Mouse (Mus musculus) adrenal gland, postnatal 25 days (tissue): ENCODE measurements around the gene Krt28. TPM values are rescaled to one million over a fixed set of nuclear protein-coding genes. Genes with fewer than 3 reads are reported as not detected.
A peak's percentile ranks its signal among the peaks of the same experiment; 100 is the strongest.

ENCODE experiments used
- DNase-seq: peaks from one replicate; pipeline ENCODE4 v3.0.0; 2021; ENCODE audit warnings: mixed read lengths
- long read RNA-seq: library from polyadenylated mRNA; stranded (forward); transcript quantifications from one replicate; pipeline ENCODE4 v2.0.0, GENCODE M21; 2021
- total RNA-seq: library from RNA; stranded (reverse); gene quantifications from 2 replicates; pipeline ENCODE4 v1.2.3, GENCODE M21; 2021

Krt28 gene
- total RNA-seq: not detected in 2 replicates
- long read RNA-seq: 0 reads

- DNase-seq: no peak
Observed at GRCm38 (mm10) chr11:99374803-99375202, at the start of gene Krt28. Gene Krt28, minus strand, starts transcription at chr11:99374903.

DNA sequence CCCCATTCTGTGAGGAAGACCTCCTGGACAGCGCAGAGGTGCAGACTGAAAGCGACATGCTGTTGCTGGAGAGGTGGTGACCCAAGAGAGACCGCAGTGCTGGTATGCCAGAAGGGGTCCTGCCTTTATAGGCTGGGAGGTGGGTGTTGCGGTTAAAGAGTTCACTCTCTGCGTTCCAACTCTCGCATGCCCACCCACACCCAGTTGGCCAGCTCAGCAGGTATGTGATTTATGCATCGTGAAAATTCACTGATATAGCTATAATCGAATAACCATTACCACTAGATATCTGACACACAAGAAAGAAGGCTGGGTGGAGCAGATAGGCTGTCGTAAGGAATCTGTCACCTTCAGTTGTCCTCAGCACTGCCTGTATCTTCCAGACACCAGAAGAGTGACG is 47.5 kb upstream of the Krt28 start, which contains the start of gene Krt12:
Gene Krt12 (minus strand): TSS at position 101 of the 400 bp plus-strand sequence.
- no peak for DNase-seq

DNA sequence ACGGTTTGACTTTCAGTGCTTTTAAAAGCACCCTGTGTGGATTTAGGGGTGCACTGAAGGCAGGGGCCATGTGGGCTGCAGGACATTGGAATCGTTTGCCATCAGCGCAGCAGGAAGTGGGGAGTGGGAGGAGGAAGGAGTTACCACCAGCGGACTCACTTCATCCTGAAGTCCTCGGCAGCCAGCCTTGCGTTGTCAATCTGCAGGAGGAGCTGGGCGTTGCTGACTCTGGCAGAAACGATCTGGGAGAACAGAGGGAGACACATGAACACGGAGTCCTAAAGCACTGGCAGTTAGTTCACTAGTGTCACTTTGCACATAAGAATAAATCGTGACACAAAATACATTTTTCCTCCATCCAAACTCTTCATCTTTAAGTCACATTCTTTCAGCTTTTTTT is 45.9 kb upstream of the Krt28 start:
- no peak for DNase-seq

DNA sequence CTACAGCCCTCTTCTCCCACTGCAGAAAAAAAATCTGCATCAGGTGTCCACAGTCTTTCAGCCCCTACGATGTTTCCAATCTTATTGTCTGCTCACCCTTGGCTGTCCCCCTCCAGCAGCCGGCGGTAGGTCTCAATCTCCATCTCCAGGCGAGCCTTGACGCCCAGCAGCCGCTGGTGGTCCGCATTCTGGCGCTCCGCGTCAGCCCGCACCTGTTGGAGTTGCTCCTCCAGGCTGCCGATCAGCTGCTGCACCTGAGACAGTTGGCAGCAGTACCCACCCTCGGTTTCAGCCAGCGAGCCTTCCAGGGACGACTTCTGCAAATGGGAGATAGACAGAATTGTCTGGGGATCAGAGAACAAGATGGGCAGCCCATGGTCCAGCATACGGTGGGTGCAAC is 43.1 kb upstream of the Krt28 start:
- no peak for DNase-seq

GRCm38 (mm10) chr11:99416902-99417301 is 42.2 kb upstream of the Krt28 start:
- no peak for DNase-seq

DNA sequence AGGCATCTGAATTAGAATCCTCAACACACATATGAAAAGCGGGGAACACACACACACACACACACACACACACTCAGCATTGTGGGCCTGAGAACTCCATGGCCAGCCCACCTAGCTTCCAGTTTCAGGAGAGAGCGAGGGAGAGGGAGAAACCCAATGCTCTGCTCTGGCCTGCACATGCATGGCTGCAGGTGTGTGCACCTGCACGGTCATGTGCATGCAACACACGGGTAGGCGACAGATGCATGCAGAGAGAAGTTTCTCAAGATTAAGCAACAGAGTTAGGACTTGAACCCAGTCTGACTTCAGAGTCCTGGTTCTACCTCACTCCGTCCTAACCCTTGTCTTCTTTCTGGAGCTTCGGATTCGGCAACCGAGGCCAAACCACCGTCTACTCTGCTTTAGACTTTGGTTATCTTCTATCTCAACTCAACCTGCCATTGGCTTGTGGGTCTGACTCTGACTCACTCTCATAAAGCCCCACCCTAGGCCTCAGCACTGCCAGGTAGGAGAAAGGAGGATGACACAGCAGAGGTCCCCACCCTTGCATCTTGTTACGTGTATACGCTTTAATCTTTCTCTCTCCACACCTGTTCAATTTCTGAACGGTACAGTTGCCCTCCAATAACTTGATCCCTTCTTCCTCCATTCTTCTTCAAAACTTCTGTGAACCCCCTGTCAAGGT is 39.9 kb upstream of the Krt28 start:
- DNase-seq: no peak

- peak; percentile 36 for DNase-seq
Observed at GRCm38 (mm10) chr11:99413247-99413646, 38.5 kb upstream of the Krt28 start.

GRCm38 (mm10) chr11:99406186-99406585 is 31.5 kb upstream of the Krt28 start:
- DNase-seq: no peak

- no peak for DNase-seq
Observed at GRCm38 (mm10) chr11:99399956-99400549, 25.4 kb upstream of the Krt28 start.

DNA sequence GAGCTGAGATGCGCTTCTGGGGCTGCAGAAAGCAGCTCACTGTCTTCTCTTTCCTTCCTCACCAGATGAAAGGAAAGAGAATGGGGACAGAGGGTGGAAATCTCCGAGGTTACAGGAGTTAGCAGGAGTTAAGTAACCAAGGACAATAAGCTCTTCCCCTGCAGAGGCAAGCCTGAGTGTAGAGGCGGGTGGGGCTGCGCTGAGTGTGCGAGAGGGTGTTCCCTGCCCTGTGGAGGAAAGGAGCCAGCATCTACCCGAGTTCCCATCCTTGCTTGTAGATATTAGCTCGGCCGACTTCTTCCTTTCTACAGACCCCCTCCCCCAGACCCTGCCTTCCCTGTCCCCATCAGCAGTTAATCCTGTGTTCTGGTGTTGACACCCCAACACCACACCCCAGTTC is 24.1 kb upstream of the Krt28 start:
- DNase-seq: no peak

DNA sequence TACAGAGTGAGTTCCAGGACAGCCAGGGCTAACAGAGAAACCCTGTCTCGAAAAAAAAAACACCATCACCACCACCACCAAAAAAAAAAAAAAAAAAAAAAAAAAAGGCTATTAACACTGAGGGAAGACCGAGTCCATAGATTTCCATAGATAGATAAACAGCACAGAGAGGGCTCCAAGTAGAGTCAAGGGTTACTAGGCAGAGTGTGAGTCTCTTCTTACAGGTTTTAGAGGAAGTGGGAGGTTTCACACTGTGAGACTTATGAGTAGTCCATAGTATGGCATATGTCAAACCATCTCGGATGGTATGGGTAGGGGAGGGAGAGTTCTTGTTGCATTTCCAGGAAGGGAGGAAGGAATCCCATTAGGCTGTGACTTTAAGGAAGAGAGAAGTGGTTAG is 23.4 kb upstream of the Krt28 start:
- no peak for DNase-seq

- DNase-seq: no peak
Observed at GRCm38 (mm10) chr11:99396661-99397060, 22.0 kb upstream of the Krt28 start.

DNA sequence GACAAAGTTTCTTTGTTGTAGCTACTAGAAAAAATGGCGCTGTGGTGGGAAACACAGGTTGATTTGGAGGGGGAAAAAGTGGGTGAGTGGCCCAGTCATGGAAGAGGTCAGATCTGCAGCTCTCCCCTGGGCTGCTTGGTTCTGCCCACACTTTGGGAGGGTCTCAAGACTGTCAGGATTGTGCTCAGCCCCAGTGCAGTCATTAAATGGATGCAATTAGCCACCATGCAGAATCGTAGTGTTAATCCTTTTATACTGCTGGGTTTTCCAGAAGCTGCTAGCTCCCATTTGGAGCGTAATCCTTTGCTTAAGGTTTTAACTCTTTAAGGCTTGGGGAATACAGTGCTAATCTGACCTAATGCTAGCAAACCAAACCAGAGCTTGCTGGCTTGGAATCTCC is 21.3 kb upstream of the Krt28 start:
- DNase-seq: no peak

DNA sequence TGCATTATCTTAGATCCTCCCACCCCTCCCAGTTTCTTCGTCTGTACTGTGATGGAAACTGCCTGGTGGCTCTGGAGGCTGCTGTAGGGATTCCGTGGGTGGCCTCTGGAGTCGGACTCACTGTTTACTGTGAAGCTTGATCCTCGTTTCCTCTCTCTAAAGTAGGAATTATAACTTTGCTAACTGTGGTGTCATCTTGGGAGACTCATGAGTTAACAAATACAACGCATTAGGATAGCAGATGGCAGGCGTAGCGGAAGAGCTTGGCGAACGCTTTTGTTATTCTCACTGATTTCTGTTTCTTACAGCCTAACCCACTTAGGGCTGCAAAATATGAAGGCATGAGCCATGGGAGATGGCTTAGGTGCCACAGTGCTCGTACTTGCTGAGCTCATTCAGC is 17.8 kb upstream of the Krt28 start:
- DNase-seq: no peak

DNA sequence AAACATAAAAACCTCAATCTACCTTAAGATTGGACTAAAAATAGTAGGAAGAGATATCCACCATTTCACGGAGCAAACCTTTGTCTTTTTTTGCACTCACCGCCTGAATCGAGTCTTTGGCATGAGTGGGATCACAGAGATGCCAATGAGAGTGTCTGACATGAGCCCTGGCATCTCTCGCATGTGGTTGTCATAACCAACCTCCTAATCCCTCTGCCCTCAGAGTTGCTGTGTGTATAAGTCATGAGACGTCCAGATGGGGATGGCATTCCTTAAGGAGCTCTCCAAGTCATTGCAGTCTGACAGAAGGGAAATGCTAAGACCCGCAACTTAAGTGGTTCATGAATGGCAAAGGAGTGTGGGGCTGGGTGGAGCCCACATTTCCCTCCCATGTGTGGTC is 16.7 kb upstream of the Krt28 start:
- no peak for DNase-seq

- DNase-seq: no peak
Observed at GRCm38 (mm10) chr11:99390866-99391265, 16.2 kb upstream of the Krt28 start.

- DNase-seq: no peak
Observed at GRCm38 (mm10) chr11:99389264-99389663, 14.6 kb upstream of the Krt28 start, which contains the start of gene Krt10. Gene Krt10, minus strand, starts transcription at chr11:99389364.

- DNase-seq: no peak
Observed at GRCm38 (mm10) chr11:99388661-99389060, 14.0 kb upstream of the Krt28 start.

- peak; percentile 91 for DNase-seq
Observed at GRCm38 (mm10) chr11:99385813-99386721, 11.4 kb upstream of the Krt28 start.

DNA sequence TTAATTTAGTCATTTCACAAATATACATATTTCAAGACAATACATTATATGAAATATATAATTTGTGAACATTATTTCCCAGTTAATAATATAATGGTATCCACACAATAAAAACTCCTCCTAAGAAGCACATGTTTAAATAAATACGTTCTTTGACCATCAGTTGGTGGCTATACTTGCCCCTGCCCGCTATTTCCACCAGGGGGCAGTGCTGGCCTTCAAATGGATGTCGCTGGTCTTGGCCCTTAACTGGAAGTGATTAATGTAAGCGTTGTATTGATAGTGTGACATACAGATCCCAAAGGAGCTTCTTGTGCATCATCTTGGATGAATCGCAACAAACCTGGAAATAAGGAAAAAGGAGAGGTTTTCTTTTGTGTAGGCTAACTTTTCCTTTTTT is 4.9 kb upstream of the Krt28 start:
- DNase-seq: peak; percentile 76

GRCm38 (mm10) chr11:99369853-99370451 is 4.8 kb downstream of the Krt28 start:
- no peak for DNase-seq

GRCm38 (mm10) chr11:99369229-99369628 is 5.5 kb downstream of the Krt28 start:
- DNase-seq: no peak

- peak; percentile 18 for DNase-seq
Observed at GRCm38 (mm10) chr11:99366791-99367190, 7.9 kb downstream of the Krt28 start.
